Mouse (Mus musculus): ENCODE data around the gene Eya2.

The Eya2 gene

GRCm38 (mm10) chr2:165716688-165717087 is 121.9 kb downstream of the Eya2 start:
- DNase-seq (ENCODE audit: low spot score): no peak

GRCm38 (mm10) chr2:165717182-165718176 is 122.6 kb downstream of the Eya2 start:
- DNase-seq (ENCODE audit: low spot score): no peak

- no peak for DNase-seq (ENCODE audit: low spot score)
Observed at GRCm38 (mm10) chr2:165719382-165719781, 124.5 kb downstream of the Eya2 start.

GRCm38 (mm10) chr2:165721941-165722340 is 127.1 kb downstream of the Eya2 start:
- no peak for DNase-seq (ENCODE audit: low spot score)

- no peak for DNase-seq (ENCODE audit: low spot score)
Observed at GRCm38 (mm10) chr2:165732552-165733238, 137.9 kb downstream of the Eya2 start.

- DNase-seq (ENCODE audit: low spot score): no peak
Observed at GRCm38 (mm10) chr2:165733701-165734100, 138.9 kb downstream of the Eya2 start.

- no peak for DNase-seq (ENCODE audit: low spot score)
Observed at GRCm38 (mm10) chr2:165736297-165736696, 141.5 kb downstream of the Eya2 start.

- no peak for DNase-seq (ENCODE audit: low spot score)
Observed at GRCm38 (mm10) chr2:165740381-165740780, 145.5 kb downstream of the Eya2 start.

- no peak for DNase-seq (ENCODE audit: low spot score)
Observed at GRCm38 (mm10) chr2:165740982-165741381, 146.2 kb downstream of the Eya2 start.

GRCm38 (mm10) chr2:165741526-165742050 is 146.8 kb downstream of the Eya2 start:
- DNase-seq (ENCODE audit: low spot score): no peak

GRCm38 (mm10) chr2:165742210-165742786 is 147.5 kb downstream of the Eya2 start:
- no peak for DNase-seq (ENCODE audit: low spot score)

GRCm38 (mm10) chr2:165745306-165746098 is 150.7 kb downstream of the Eya2 start:
- DNase-seq (ENCODE audit: low spot score): no peak

- DNase-seq (ENCODE audit: low spot score): peak; percentile 7
Observed at GRCm38 (mm10) chr2:165747975-165748374, 153.1 kb downstream of the Eya2 start.

GRCm38 (mm10) chr2:165748426-165748825 is 153.6 kb downstream of the Eya2 start:
- no peak for DNase-seq (ENCODE audit: low spot score)

GRCm38 (mm10) chr2:165751068-165751467 is 156.2 kb downstream of the Eya2 start:
- DNase-seq (ENCODE audit: low spot score): no peak

GRCm38 (mm10) chr2:165752704-165753103 is 157.9 kb downstream of the Eya2 start:
- no peak for DNase-seq (ENCODE audit: low spot score)

- no peak for DNase-seq (ENCODE audit: low spot score)
Observed at GRCm38 (mm10) chr2:165757799-165758198, 163.0 kb downstream of the Eya2 start.

GRCm38 (mm10) chr2:165758534-165758933 is 163.7 kb downstream of the Eya2 start:
- DNase-seq (ENCODE audit: low spot score): peak; percentile 23

GRCm38 (mm10) chr2:165759421-165759985 is 164.7 kb downstream of the Eya2 start:
- no peak for DNase-seq (ENCODE audit: low spot score)

GRCm38 (mm10) chr2:165768805-165769358 is 174.1 kb downstream of the Eya2 start:
- DNase-seq (ENCODE audit: low spot score): no peak
